Mouse (Mus musculus) small intestine, adult 2 months (tissue): ENCODE data around the gene Taok3.

Experiments used
- CTCF ChIP-seq: fragments of 200-500 bp; IDR thresholded peaks from 2 replicates; pipeline ENCODE4 v1.5.1; 2012; ENCODE audit warnings: low read depth, mild to moderate bottlenecking, control low read depth, inconsistent platforms, low read length, moderate library complexity, mixed read lengths; ENCODE audit not compliant: insufficient replicate concordance, insufficient read length; ENCODE audit errors: extremely low read depth
- POLR2A ChIP-seq: fragments of 200-500 bp; IDR thresholded peaks from 2 replicates; pipeline ENCODE4 v1.6.1; 2012; ENCODE audit warnings: low read depth, mild to moderate bottlenecking, control low read depth, inconsistent platforms, low read length, moderate library complexity

- TF ChIP-seq CTCF (no peak), POLR2A (no peak)
Observed at GRCm38 (mm10) chr5:117089786-117090185, 30.1 kb upstream of the Taok3 start.
